Mouse (Mus musculus) testis, adult 2 months (tissue): ENCODE data around the gene Auts2. TPM values are rescaled to one million over a fixed set of nuclear protein-coding genes. Genes with fewer than 3 reads are reported as not detected.

Experiments used
- H3K27ac ChIP-seq: fragments of 200-500 bp; 2 replicates; pipeline ENCODE4 v1.5.1; 2012; ENCODE audit warnings: low read depth, low read length; ENCODE audit not compliant: control insufficient read depth, insufficient read depth
- H3K27me3 ChIP-seq: fragments of 200-500 bp; 2 replicates; pipeline ENCODE4 v1.6.1; 2012; ENCODE audit warnings: mild to moderate bottlenecking, low read length, moderate library complexity; ENCODE audit not compliant: control insufficient read depth, insufficient read depth
- H3K36me3 ChIP-seq: fragments of 200-500 bp; 2 replicates; pipeline ENCODE4 v1.6.1; 2012; ENCODE audit warnings: mild to moderate bottlenecking, low read length; ENCODE audit not compliant: control insufficient read depth, insufficient read depth
- H3K4me1 ChIP-seq: fragments of 200-500 bp; 2 replicates; pipeline ENCODE4 v1.6.1; 2012; ENCODE audit warnings: low read length; ENCODE audit not compliant: control insufficient read depth, insufficient read depth
- H3K4me3 ChIP-seq: fragments of 200-500 bp; 2 replicates; pipeline ENCODE4 v1.5.1; 2012; ENCODE audit warnings: low read depth, mild to moderate bottlenecking, low read length, moderate library complexity, mixed read lengths; ENCODE audit not compliant: control insufficient read depth
- CTCF ChIP-seq: fragments of 200-500 bp; IDR thresholded peaks from 2 replicates; pipeline ENCODE4 v1.5.1; 2012; ENCODE audit warnings: low read depth, mild to moderate bottlenecking, inconsistent platforms, low read length, moderate library complexity; ENCODE audit not compliant: control insufficient read depth, insufficient read depth, insufficient replicate concordance
- POLR2A ChIP-seq: fragments of 200-500 bp; IDR thresholded peaks from 2 replicates; pipeline ENCODE4 v1.6.1; 2012; ENCODE audit warnings: low read depth, mild to moderate bottlenecking, inconsistent platforms, low read length, moderate library complexity; ENCODE audit not compliant: control insufficient read depth
- polyA plus RNA-seq: library from polyadenylated mRNA; depleted of rRNA; stranded (reverse); fragments of >200 nt; gene quantifications from 2 replicates; pipeline ENCODE4 v1.2.3, GENCODE M21; 2012

The Auts2 gene
- polyA plus RNA-seq, 1 experiment, result 4.3 TPM

DNA sequence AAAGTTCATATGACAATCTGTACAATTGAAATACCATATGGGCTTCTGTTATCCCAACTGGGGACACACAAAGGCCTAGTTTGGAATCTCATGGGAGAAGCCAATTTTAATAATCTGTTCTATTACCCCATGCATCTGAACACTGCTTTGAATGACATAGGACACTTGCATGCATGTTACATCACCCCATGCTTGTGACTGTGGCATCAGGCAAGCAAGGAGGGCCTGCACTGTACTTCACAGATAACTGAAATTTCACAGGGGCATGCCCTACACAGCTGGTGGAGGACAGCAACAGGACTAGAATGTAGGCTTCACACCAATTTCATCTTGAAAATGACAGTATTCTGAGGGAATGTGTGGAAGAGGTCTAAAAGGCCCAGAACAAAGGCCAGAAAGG lies 746.1 kb downstream of the Auts2 start:
- H3K36me3 ChIP-seq, result no peaks in the 10 kb centered on the region
- H3K27ac ChIP-seq, result no peak overlapping the region
- no peaks in the 10 kb centered on the region for H3K4me1 ChIP-seq
- H3K27me3 ChIP-seq, result no peaks in the 10 kb centered on the region
- H3K4me3 ChIP-seq, result no peak overlapping the region
- no peak for TF ChIP-seq POLR2A

DNA sequence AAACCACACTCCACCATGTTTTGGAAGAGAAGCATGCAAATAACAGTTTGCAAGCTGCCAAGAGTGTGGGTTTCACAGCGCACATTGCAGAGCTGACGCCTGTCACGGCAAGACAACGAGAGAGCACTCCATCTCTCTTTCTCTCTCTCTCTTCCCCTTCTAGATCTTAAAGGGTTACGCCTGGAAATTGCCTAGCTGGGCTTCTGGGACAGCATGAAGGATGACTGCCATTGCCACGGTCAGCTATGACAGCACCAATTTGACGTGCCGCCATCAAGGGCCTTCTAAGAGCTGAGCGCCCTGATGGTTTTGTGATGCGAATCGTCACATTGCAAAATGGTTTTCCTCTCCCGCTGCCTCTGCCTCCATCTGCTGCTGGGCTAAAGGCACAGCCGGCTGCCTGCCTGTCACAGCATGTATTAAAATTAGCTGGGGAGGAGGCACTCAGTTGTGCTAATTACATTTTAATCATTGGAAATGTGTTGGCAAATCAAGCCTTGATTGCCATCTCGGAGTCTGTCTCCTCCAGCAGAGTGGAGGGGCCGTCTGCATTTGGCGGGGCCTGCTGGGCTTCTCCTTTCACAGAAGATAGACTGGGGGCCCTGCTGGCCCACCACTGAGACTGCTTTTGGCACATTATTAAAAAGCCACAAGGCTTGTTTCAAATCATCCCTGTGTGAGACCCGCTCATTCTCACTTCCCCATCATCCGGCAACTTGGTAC lies 748.6 kb downstream of the Auts2 start:
- TF ChIP-seq CTCF (no peak), POLR2A (no peak)
- H3K27ac ChIP-seq, result no peak overlapping the region

DNA sequence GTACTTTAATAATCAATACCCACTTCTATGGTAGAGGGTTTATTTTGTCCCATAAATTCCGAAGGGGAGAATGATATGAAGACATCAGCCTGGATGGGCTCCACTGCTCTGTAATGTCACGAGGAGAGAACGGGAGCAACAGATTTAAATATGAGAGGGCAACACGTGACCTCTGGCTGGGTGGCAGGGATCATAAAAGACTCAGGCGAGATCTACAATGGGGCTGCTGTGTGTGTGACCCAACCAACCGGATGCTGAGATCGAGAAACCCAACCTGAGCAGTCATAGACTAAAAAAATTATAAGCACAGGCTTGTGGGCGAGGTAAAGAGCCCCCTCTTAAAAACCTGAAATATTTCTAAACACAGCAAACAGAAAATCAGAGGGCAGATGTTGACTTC lies 753.5 kb downstream of the Auts2 start:
- no peaks in the 10 kb centered on the region for H3K4me1 ChIP-seq
- no peaks in the 10 kb centered on the region for H3K36me3 ChIP-seq
- no peak overlapping the region for H3K27ac ChIP-seq
- no peaks in the 10 kb centered on the region for H3K27me3 ChIP-seq
- no peak for TF ChIP-seq CTCF
- TF ChIP-seq POLR2A, result no peak
- no peak overlapping the region for H3K4me3 ChIP-seq

More for the DNA sequence above, 748.6 kb downstream of the Auts2 start:
- Histone ChIP-seq H3K4me1 (no peaks in the 10 kb centered on the region), H3K27me3 (no peaks in the 10 kb centered on the region), H3K4me3 (no peak overlapping the region), H3K36me3 (no peaks in the 10 kb centered on the region)

DNA sequence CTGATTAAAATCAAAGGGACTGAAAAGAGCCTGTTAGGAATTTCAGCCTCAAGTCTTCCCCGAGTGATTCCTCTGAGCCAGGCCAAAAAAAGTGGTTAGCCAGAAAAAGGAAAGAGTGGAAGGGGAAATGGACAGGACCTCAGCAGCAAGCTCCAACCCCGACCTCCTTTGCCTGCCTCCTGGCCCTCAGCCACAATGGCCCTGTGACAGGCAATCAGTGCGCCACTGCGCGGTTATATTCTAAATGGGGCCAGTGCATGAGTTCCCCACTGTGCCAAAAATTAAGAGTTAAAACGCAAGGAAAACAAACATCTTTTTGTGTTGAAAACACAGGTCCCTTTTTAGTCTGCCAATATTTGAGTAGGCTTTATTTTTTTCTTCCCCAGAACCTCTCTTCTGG lies 755.1 kb downstream of the Auts2 start:
- no peaks in the 10 kb centered on the region for H3K27me3 ChIP-seq
- H3K36me3 ChIP-seq, result no peaks in the 10 kb centered on the region
- TF ChIP-seq POLR2A (no peak), CTCF (no peak)
- H3K4me3 ChIP-seq, result no peak overlapping the region
- no peak overlapping the region for H3K27ac ChIP-seq
- no peaks in the 10 kb centered on the region for H3K4me1 ChIP-seq

DNA sequence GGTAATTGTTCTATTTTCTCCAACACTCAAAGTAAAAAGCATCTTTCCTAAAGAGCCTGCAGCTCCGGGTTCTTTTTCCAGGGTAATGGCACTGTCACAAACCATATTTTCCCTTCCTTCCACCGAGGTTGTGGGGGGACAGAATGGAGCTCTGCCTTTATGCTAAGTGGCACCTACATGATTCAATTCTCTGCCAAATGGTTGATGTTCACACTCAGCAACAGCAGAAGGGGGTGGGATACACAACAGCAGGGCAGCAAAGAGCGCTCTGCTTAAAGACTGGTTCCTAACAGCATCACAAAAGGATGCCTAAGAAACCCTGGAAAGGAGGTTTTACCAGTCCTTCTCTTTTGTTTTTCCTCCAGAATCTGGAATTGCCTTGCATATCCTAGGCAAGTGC lies 759.9 kb downstream of the Auts2 start:
- H3K27me3 ChIP-seq, result no peaks in the 10 kb centered on the region
- H3K4me1 ChIP-seq, result no peaks in the 10 kb centered on the region
- H3K4me3 ChIP-seq, result no peak overlapping the region
- no peaks in the 10 kb centered on the region for H3K36me3 ChIP-seq
- H3K27ac ChIP-seq, result no peak overlapping the region
- no peak for TF ChIP-seq CTCF
- no peak for TF ChIP-seq POLR2A

DNA sequence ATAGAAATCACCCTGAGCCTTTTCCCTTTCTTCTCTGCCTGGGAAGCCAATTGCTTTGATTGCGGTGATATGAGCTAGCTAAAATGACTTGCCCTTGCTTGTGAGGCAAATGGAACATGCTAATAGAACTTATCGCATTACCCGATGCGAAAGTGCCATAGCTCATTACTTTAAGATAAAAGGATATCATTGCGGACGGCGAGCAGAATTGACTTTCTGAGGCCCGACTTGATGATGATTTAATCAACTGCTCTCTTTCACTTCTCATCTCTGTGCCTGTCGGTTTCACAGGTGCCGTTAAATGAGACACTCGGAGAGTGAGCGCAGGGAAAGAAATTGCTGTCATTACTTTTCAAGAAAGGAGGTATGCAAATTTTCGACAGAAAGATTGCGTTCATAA lies 762.1 kb downstream of the Auts2 start:
- Histone ChIP-seq H3K27ac (no peak overlapping the region), H3K4me3 (no peak overlapping the region), H3K27me3 (no peaks in the 10 kb centered on the region), H3K4me1 (no peaks in the 10 kb centered on the region), H3K36me3 (no peaks in the 10 kb centered on the region)
- TF ChIP-seq CTCF (no peak), POLR2A (no peak)

DNA sequence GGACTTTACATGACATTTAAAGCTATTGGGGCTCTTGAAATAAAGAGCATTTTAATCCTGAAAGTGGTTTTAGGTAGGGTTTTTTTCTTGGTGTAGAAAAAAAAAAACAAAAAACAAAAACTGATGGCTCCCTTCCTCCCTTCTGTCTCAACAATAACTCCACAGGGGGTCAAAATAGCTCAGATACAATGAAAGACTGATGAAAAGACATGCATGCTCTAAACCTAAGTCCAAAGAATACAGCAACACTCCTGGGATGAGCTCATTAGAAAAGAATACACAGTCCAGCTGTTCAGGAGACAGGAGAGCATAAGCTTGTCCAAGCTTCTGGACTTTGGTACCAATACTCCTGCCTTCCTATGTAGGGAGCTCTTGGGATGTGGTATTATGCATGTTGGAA lies 764.0 kb downstream of the Auts2 start:
- no peak overlapping the region for H3K27ac ChIP-seq
- H3K27me3 ChIP-seq, result no peaks in the 10 kb centered on the region
- no peaks in the 10 kb centered on the region for H3K36me3 ChIP-seq
- H3K4me3 ChIP-seq, result no peak overlapping the region
- no peak for TF ChIP-seq POLR2A
- no peak for TF ChIP-seq CTCF
- H3K4me1 ChIP-seq, result no peaks in the 10 kb centered on the region

DNA sequence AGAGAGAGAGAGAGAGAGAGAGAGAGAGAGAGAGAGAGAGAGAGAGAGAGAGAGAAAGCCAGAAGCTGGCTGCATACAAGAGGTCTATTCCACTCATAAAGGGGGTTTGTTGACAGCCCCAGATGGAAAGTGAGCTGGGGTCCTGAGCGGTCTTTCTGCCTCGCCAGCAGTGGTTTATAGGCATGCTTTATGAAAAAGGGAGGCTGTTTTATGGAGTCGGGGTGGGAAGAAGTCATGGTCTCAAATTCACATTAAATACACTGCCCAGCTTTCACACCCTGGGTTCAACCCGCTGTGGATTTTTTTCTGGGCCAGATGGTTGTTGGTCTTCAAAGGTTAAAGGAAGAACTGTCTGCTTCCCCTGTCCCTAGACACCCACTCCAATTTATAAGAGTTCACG lies 767.5 kb downstream of the Auts2 start:
- H3K27ac ChIP-seq, result no peak overlapping the region
- H3K4me3 ChIP-seq, result no peak overlapping the region
- no peak for TF ChIP-seq POLR2A
- TF ChIP-seq CTCF, result no peak
- H3K4me1 ChIP-seq, result no peaks in the 10 kb centered on the region
- no peaks in the 10 kb centered on the region for H3K36me3 ChIP-seq
- H3K27me3 ChIP-seq, result no peaks in the 10 kb centered on the region
